Mouse (Mus musculus): ENCODE data around the gene Ccdc13.

DNA sequence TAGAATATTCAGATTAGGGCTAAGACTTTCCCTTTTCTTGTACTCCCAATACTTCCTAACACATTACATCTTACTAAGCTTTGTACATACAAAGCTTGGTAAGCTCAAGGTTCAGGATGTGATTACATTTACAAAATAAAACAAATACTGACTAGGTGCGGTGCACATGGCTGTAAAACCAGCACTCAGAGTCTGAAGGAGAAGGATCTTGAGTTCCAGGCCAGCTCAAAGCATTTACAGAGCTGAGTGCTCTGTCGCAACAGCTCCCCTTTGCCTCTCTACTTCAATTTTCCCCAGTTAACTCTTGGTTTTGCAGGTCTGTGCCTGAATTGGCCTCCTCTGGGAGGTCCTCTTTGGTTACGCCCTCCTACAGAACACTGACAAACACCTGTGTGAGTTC, 15.0 kb upstream of the Ccdc13 start:
- TF ChIP-seq CTCF (IDR thresholded peaks at IDR 0.05 in 2 of 3, conservative IDR thresholded peaks at IDR 0.05 in 1 of 3; ENCODE audit: control insufficient read depth in 1 of 3, insufficient read depth in 1 of 3, low read depth in 2 of 3, low read length in 3 of 3, poor library complexity in 1 of 3, severe bottlenecking in 1 of 3) (no peak), NRF1 (IDR thresholded peaks at IDR 0.05; ENCODE audit: insufficient read depth, low read depth, low read length, poor library complexity, severe bottlenecking) (no peak), SMC3 (IDR thresholded peaks at IDR 0.05; ENCODE audit: low read depth, low read length) (no peak), ZMIZ1 (IDR thresholded peaks at IDR 0.05; ENCODE audit: low read depth, low read length) (no peak)
